Mouse (Mus musculus) hindlimb bud, embryonic 11.5 days (tissue): ENCODE results near the gene Ap1ar.

Experiments
- DNase-seq: peaks from one replicate; pipeline ENCODE4 v3.0.0-alpha.2; 2012; ENCODE audit warnings: low read depth, low spot score; ENCODE audit errors: extremely low spot score

Gene Ap1ar

GRCm38 (mm10) chr3:127837154-127837865 lies at the start of gene Ap1ar:
Ap1ar (minus strand) TSS chr3:127837523.
- peak; percentile 66 for DNase-seq

GRCm38 (mm10) chr3:127881684-127882083 lies 44.4 kb upstream of the Ap1ar start:
- no peak for DNase-seq

GRCm38 (mm10) chr3:127879968-127880367 lies 42.6 kb upstream of the Ap1ar start:
- no peak for DNase-seq

- DNase-seq: no peak
Measured at GRCm38 (mm10) chr3:127875509-127875908, 38.2 kb upstream of the Ap1ar start.

GRCm38 (mm10) chr3:127875059-127875458 lies 37.7 kb upstream of the Ap1ar start:
- no peak for DNase-seq

- no peak for DNase-seq
Measured at GRCm38 (mm10) chr3:127874254-127874883, 37.0 kb upstream of the Ap1ar start.

- DNase-seq: no peak
Measured at GRCm38 (mm10) chr3:127871575-127871974, 34.3 kb upstream of the Ap1ar start.

GRCm38 (mm10) chr3:127868880-127869279 lies 31.6 kb upstream of the Ap1ar start:
- DNase-seq: no peak

- no peak for DNase-seq
Measured at GRCm38 (mm10) chr3:127868046-127868758, 30.9 kb upstream of the Ap1ar start.

GRCm38 (mm10) chr3:127864242-127864641 lies 26.9 kb upstream of the Ap1ar start:
- no peak for DNase-seq

- no peak for DNase-seq
Measured at GRCm38 (mm10) chr3:127863571-127863970, 26.2 kb upstream of the Ap1ar start.

GRCm38 (mm10) chr3:127862479-127862878 lies 25.2 kb upstream of the Ap1ar start:
- DNase-seq: no peak

GRCm38 (mm10) chr3:127861340-127861739 lies 24.0 kb upstream of the Ap1ar start:
- no peak for DNase-seq

- no peak for DNase-seq
Measured at GRCm38 (mm10) chr3:127853431-127854206, 16.3 kb upstream of the Ap1ar start.

- no peak for DNase-seq
Measured at GRCm38 (mm10) chr3:127852722-127853121, 15.4 kb upstream of the Ap1ar start.

GRCm38 (mm10) chr3:127850776-127851646 lies 13.7 kb upstream of the Ap1ar start:
- no peak for DNase-seq

GRCm38 (mm10) chr3:127849922-127850321 lies 12.6 kb upstream of the Ap1ar start:
- no peak for DNase-seq

- no peak for DNase-seq
Measured at GRCm38 (mm10) chr3:127848088-127848808, 10.9 kb upstream of the Ap1ar start.

- no peak for DNase-seq
Measured at GRCm38 (mm10) chr3:127843941-127844327, 6.6 kb upstream of the Ap1ar start.
